Comparison of ENCODE assay signal across 9 mouse cellular contexts in the genomic region with DNA sequence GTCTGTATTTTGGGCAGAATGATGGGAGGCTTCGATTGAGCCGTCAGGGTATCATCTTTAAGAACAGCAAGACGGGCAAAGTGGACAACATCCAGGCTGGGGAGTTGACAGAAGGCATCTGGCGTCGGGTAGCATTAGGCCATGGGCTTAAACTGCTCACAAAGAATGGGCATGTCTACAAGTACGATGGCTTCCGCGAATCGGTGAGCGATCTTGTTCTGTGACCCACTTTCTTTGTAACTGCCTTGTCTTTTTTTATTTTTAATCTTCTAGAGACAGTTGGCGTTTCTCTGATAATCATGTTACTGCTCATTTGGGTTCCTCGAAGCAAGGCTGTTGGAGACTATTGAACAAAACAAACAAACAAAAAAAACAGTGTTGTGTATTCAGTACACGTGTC. TPM values are rescaled to one million over a fixed set of nuclear protein-coding genes. Genes with fewer than 3 reads are reported as not detected.
A peak's percentile ranks its signal among the peaks of the same experiment; 100 is the strongest.
DNase-seq lines count a peak whose midpoint lies in the region; ATAC-seq and TF ChIP-seq lines count a peak whose summit lies in the region.
"Had no signal": no experiment of that assay in that cellular context is flagged by ENCODE, and none has a peak within 500 bp of the region (broad histone marks: within the 10 kb centered on the region; RNA-seq: fewer than 3 reads in every experiment).

No protein-coding gene starts in this region.

- no peaks in the 10 kb centered on the region for H3K9me3 ChIP-seq in megakaryocyte, embryonic 14.5 days
- H3K9me3 ChIP-seq in limb, embryonic 14.5 days (ENCODE audit: control insufficient read depth, low read length): no peaks in the 10 kb centered on the region
- H3K9me3 ChIP-seq in stomach, embryonic 15.5 days: no peaks in the 10 kb centered on the region

- 88% methylated on average over 13 of the region's 13 CpGs for WGBS in limb, embryonic 14.5 days
- 74% methylated on average over 13 of the region's 13 CpGs for WGBS in stomach, embryonic 15.5 days
- WGBS in thymus, adult 2 months: 93% methylated on average over 13 of the region's 13 CpGs

- TF ChIP-seq CTCF in embryonic fibroblast, embryonic 13.5 days (IDR thresholded peaks at IDR 0.05; ENCODE audit: borderline replicate concordance, insufficient read depth, low read length): no peak
- no peak for TF ChIP-seq CTCF in thymus, adult 2 months (IDR thresholded peaks at IDR 0.05; ENCODE audit: borderline replicate concordance, control insufficient read depth, extremely low read depth, insufficient read depth, low read length, poor library complexity)

- peaks cover 23% of the 10 kb centered on the region for H3K27me3 ChIP-seq in megakaryocyte, embryonic 14.5 days (replicated peaks)
- no peaks in the 10 kb centered on the region for H3K27me3 ChIP-seq in limb, embryonic 14.5 days (ENCODE audit: control insufficient read depth, insufficient read depth, low read length)
- H3K27me3 ChIP-seq in stomach, embryonic 15.5 days (replicated peaks): no peaks in the 10 kb centered on the region
- no peaks in the 10 kb centered on the region for H3K27me3 ChIP-seq in thymus, adult 2 months (ENCODE audit: control insufficient read depth, insufficient read depth, low read length)

- H3K27ac ChIP-seq in embryonic fibroblast, embryonic 13.5 days (ENCODE audit: insufficient read depth, low read length): no peak overlapping the region
- H3K27ac ChIP-seq in limb, embryonic 14.5 days (replicated peaks; ENCODE audit: low read depth, low read length): no peak overlapping the region
- no peak overlapping the region for H3K27ac ChIP-seq in stomach, embryonic 15.5 days
- no peak overlapping the region for H3K27ac ChIP-seq in thymus, adult 2 months (ENCODE audit: control insufficient read depth, insufficient read depth, low read length)

- no peak for DNase-seq in limb, embryonic 14.5 days (ENCODE audit: low spot score)
- no peak for DNase-seq in gastrocnemius, postnatal 4 days (ENCODE audit: low spot score in 2 of 2)
- no peak for DNase-seq in frontal cortex, postnatal 10 days (ENCODE audit: low spot score in 2 of 2)
- no peak for DNase-seq in thymus, adult 2 months

- peaks cover 44% of the 10 kb centered on the region for H3K36me3 ChIP-seq in megakaryocyte, embryonic 14.5 days (replicated peaks; ENCODE audit: low read length)
- peaks cover 42% of the 10 kb centered on the region for H3K36me3 ChIP-seq in limb, embryonic 14.5 days (ENCODE audit: control insufficient read depth, insufficient read depth, low read length)
- peaks cover 41% of the 10 kb centered on the region for H3K36me3 ChIP-seq in stomach, embryonic 15.5 days
- H3K36me3 ChIP-seq in thymus, adult 2 months (ENCODE audit: control insufficient read depth, insufficient read depth, low read length): peaks cover 31% of the 10 kb centered on the region

- H3K4me1 ChIP-seq in megakaryocyte, embryonic 14.5 days: peaks cover 52% of the 10 kb centered on the region
- no peaks in the 10 kb centered on the region for H3K4me1 ChIP-seq in embryonic fibroblast, embryonic 13.5 days (ENCODE audit: control insufficient read depth, insufficient read depth, low read length)
- peaks cover 12% of the 10 kb centered on the region for H3K4me1 ChIP-seq in limb, embryonic 14.5 days (ENCODE audit: control insufficient read depth, insufficient read depth, low read length)
- peaks cover 13% of the 10 kb centered on the region; the same call in 1 of the 2 replicates for H3K4me1 ChIP-seq in stomach, embryonic 15.5 days
- peaks cover 15% of the 10 kb centered on the region for H3K4me1 ChIP-seq in thymus, adult 2 months (replicated peaks; ENCODE audit: control insufficient read depth, insufficient read depth, low read length)

- H3K4me3 ChIP-seq in megakaryocyte, embryonic 14.5 days (replicated peaks): peak overlapping the region; percentile 99
- H3K4me3 ChIP-seq in embryonic fibroblast, embryonic 13.5 days (ENCODE audit: insufficient read depth, low read length): peak overlapping the region; percentile 85
- H3K4me3 ChIP-seq in limb, embryonic 14.5 days (replicated peaks; ENCODE audit: low read length): peak overlapping the region; percentile 81
- peak overlapping the region; percentile 84 for H3K4me3 ChIP-seq in stomach, embryonic 15.5 days (replicated peaks)
- H3K4me3 ChIP-seq in thymus, adult 2 months (ENCODE audit: control insufficient read depth, insufficient read depth, low read length): no peak overlapping the region; the same call in 1 of the 2 replicates

- H3K9ac ChIP-seq in limb, embryonic 14.5 days (ENCODE audit: low read depth, low read length, severe bottlenecking): peak overlapping the region; percentile 97
- peak overlapping the region; percentile 97; the same call in 1 of the 2 replicates for H3K9ac ChIP-seq in stomach, embryonic 15.5 days

- ATAC-seq in megakaryocyte, adult 5-6 weeks (ENCODE audit: poor library complexity, severe bottlenecking): no peak
- no peak for ATAC-seq in limb, embryonic 14.5 days (ENCODE audit: low FRiP score, low read depth)
- no peak for ATAC-seq in stomach, embryonic 15.5 days (ENCODE audit: insufficient read depth, low FRiP score, low read depth)

- no peak for TF ChIP-seq POLR2A in embryonic fibroblast, embryonic 13.5 days (IDR thresholded peaks at IDR 0.05; ENCODE audit: low read depth, low read length)
- no peak for TF ChIP-seq POLR2A in limb, embryonic 14.5 days (IDR thresholded peaks at IDR 0.05; ENCODE audit: borderline replicate concordance, extremely low read depth, insufficient read depth, insufficient read length)
- TF ChIP-seq POLR2A in thymus, adult 2 months (IDR thresholded peaks at IDR 0.05; ENCODE audit: control insufficient read depth, extremely low read depth, insufficient read depth, low read length, poor library complexity): no peak

- peak overlapping the region; percentile 60 for H3K4me2 ChIP-seq in limb, embryonic 14.5 days (replicated peaks; ENCODE audit: low read depth, low read length, severe bottlenecking)
- H3K4me2 ChIP-seq in stomach, embryonic 15.5 days: peak overlapping the region; percentile 78

RNA-seq across cellular contexts. Expression of gene P2rx3, which starts 1.1 kb away (rescaled TPM):
- polyA plus RNA-seq in megakaryocyte, embryonic 14.5 days (2012; ENCODE audit: insufficient read depth, low replicate concordance): not detected in 2 replicates
- 0.11 and 0.16 TPM in 2 replicates for total RNA-seq in megakaryocyte, adult 5-6 weeks (2015)
- total RNA-seq in megakaryocyte, adult 5-6 weeks (2017): not detected in 2 replicates
- 4.2 and 5.2 TPM in 2 replicates for polyA plus RNA-seq in embryonic fibroblast, embryonic 13.5 days (2011; ENCODE audit: insufficient read length, low read depth, missing spikeins)
- polyA plus RNA-seq in limb, embryonic 14.5 days (2012; rRNA removed): 0.45 and 0.69 TPM in 2 replicates
- polyA plus RNA-seq in limb, embryonic 14.5 days (2014; fragmentation: Nextera tagmentation; extraction: Ambion mirVana): 0.43 and 0.81 TPM in 2 replicates
- polyA plus RNA-seq in stomach, embryonic 15.5 days (2015; fragmentation: Nextera tagmentation; extraction: Ambion mirVana): 1.4 and 1.6 TPM in 2 replicates
- total RNA-seq in gastrocnemius, postnatal 4 days (2021): under 1 TPM; 0.60 to 0.91 TPM
- polyA plus RNA-seq in thymus, adult 2 months (2012; rRNA removed): 0.38 and 0.54 TPM in 2 replicates

RNA-seq across cellular contexts. Expression of gene Ssrp1, which starts 1.3 kb away (rescaled TPM):
- polyA plus RNA-seq in megakaryocyte, embryonic 14.5 days (2012; ENCODE audit: insufficient read depth, low replicate concordance): 9.9 and 23.0 TPM in 2 replicates
- 66.9 and 83.2 TPM in 2 replicates for total RNA-seq in megakaryocyte, adult 5-6 weeks (2015)
- total RNA-seq in megakaryocyte, adult 5-6 weeks (2017): 222 and 227 TPM in 2 replicates
- 178 and 208 TPM in 2 replicates for polyA plus RNA-seq in embryonic fibroblast, embryonic 13.5 days (2011; ENCODE audit: insufficient read length, low read depth, missing spikeins)
- polyA plus RNA-seq in limb, embryonic 14.5 days (2012; rRNA removed): 256 and 265 TPM in 2 replicates
- 242 and 263 TPM in 2 replicates for polyA plus RNA-seq in limb, embryonic 14.5 days (2014; fragmentation: Nextera tagmentation; extraction: Ambion mirVana)
- 242 and 244 TPM in 2 replicates for polyA plus RNA-seq in stomach, embryonic 15.5 days (2015; fragmentation: Nextera tagmentation; extraction: Ambion mirVana)
- 100 to 1,000 TPM in 1 of 2 experiments, 10 to 100 TPM in 1; 98.2 to 105 TPM for total RNA-seq in gastrocnemius, postnatal 4 days (2021)
- polyA plus RNA-seq in thymus, adult 2 months (2012; rRNA removed): 248 and 287 TPM in 2 replicates

RNA-seq across cellular contexts. Expression of gene Tnks1bp1, which starts 9.5 kb away (rescaled TPM):
- polyA plus RNA-seq in megakaryocyte, embryonic 14.5 days (2012; ENCODE audit: insufficient read depth, low replicate concordance): 0.72 TPM in 1 of 2 replicates, not detected in the other
- 1.5 and 1.9 TPM in 2 replicates for total RNA-seq in megakaryocyte, adult 5-6 weeks (2015)
- total RNA-seq in megakaryocyte, adult 5-6 weeks (2017): 4.8 and 5.6 TPM in 2 replicates
- polyA plus RNA-seq in embryonic fibroblast, embryonic 13.5 days (2011; ENCODE audit: insufficient read length, low read depth, missing spikeins): 118 and 155 TPM in 2 replicates
- 85.9 and 110 TPM in 2 replicates for polyA plus RNA-seq in limb, embryonic 14.5 days (2012; rRNA removed)
- 16.8 and 17.0 TPM in 2 replicates for polyA plus RNA-seq in limb, embryonic 14.5 days (2014; fragmentation: Nextera tagmentation; extraction: Ambion mirVana)
- 38.6 and 48.4 TPM in 2 replicates for polyA plus RNA-seq in stomach, embryonic 15.5 days (2015; fragmentation: Nextera tagmentation; extraction: Ambion mirVana)
- total RNA-seq in gastrocnemius, postnatal 4 days (2021): 10 to 100 TPM; 89.8 to 92.6 TPM
- 32.5 and 36.9 TPM in 2 replicates for polyA plus RNA-seq in thymus, adult 2 months (2012; rRNA removed)

RNA-seq across cellular contexts. Expression of gene Prg3, which starts 50.3 kb away (rescaled TPM):
- 1.8 TPM in 1 of 2 replicates, not detected in the other for polyA plus RNA-seq in megakaryocyte, embryonic 14.5 days (2012; ENCODE audit: insufficient read depth, low replicate concordance)
- 6.2 and 11.0 TPM in 2 replicates for total RNA-seq in megakaryocyte, adult 5-6 weeks (2015)
- total RNA-seq in megakaryocyte, adult 5-6 weeks (2017): 14.2 and 18.4 TPM in 2 replicates
- not detected in 2 replicates for polyA plus RNA-seq in embryonic fibroblast, embryonic 13.5 days (2011; ENCODE audit: insufficient read length, low read depth, missing spikeins)
- 0.08 TPM in 1 of 2 replicates, not detected in the other for polyA plus RNA-seq in limb, embryonic 14.5 days (2012; rRNA removed)
- polyA plus RNA-seq in limb, embryonic 14.5 days (2014; fragmentation: Nextera tagmentation; extraction: Ambion mirVana): 0.21 TPM in 1 of 2 replicates, not detected in the other
- 0.51 TPM in 1 of 2 replicates, not detected in the other for polyA plus RNA-seq in stomach, embryonic 15.5 days (2015; fragmentation: Nextera tagmentation; extraction: Ambion mirVana)
- not detected for total RNA-seq in gastrocnemius, postnatal 4 days (2021)
- polyA plus RNA-seq in thymus, adult 2 months (2012; rRNA removed): 0.48 and 0.88 TPM in 2 replicates
- total RNA-seq: liver, adult 2 months had no signal
- polyA plus RNA-seq: liver, adult 2 months had no signal

RNA-seq across cellular contexts. Expression of gene Prg2, which starts 58.1 kb away (rescaled TPM):
- 2.5 TPM in 1 of 2 replicates, not detected in the other for polyA plus RNA-seq in megakaryocyte, embryonic 14.5 days (2012; ENCODE audit: insufficient read depth, low replicate concordance)
- total RNA-seq in megakaryocyte, adult 5-6 weeks (2015): 48.6 and 96.7 TPM in 2 replicates
- total RNA-seq in megakaryocyte, adult 5-6 weeks (2017): 238 and 301 TPM in 2 replicates
- polyA plus RNA-seq in embryonic fibroblast, embryonic 13.5 days (2011; ENCODE audit: insufficient read length, low read depth, missing spikeins): not detected in 2 replicates
- 0.80 and 1.0 TPM in 2 replicates for polyA plus RNA-seq in limb, embryonic 14.5 days (2012; rRNA removed)
- polyA plus RNA-seq in limb, embryonic 14.5 days (2014; fragmentation: Nextera tagmentation; extraction: Ambion mirVana): not detected in 2 replicates
- polyA plus RNA-seq in stomach, embryonic 15.5 days (2015; fragmentation: Nextera tagmentation; extraction: Ambion mirVana): 1.8 and 4.0 TPM in 2 replicates
- total RNA-seq in gastrocnemius, postnatal 4 days (2021): not detected
- 3.3 and 5.5 TPM in 2 replicates for polyA plus RNA-seq in thymus, adult 2 months (2012; rRNA removed)
- total RNA-seq: liver, adult 2 months had no signal

Comparison
In these comparisons a context has a peak if more than half of its experiments do, and no peak if none do; other contexts are left out.
1. RNA of gene Tnks1bp1, which starts 9.5 kb away (polyA plus RNA-seq): 118 to 155 TPM in embryonic fibroblast, embryonic 13.5 days, 16.8 to 110 TPM in limb, embryonic 14.5 days, 38.6 to 48.4 TPM in stomach, embryonic 15.5 days and 32.5 to 36.9 TPM in thymus, adult 2 months; 0.72 TPM in megakaryocyte, embryonic 14.5 days; every median in the first group is over 10 times any median in the second.